Mouse (Mus musculus) limb, embryonic 15.5 days (tissue): ENCODE data around the gene Phldb1. TPM values are rescaled to one million over a fixed set of nuclear protein-coding genes. Genes with fewer than 3 reads are reported as not detected.

Experiments used
- ATAC-seq: fragments of 200-750 bp; cut with Nextera tagmentation; 2 replicates; pipeline ENCODE4 v1.8.0; 2017; ENCODE audit warnings: low read depth, moderate TSS enrichment; ENCODE audit not compliant: insufficient number of reproducible peaks, low FRiP score, low TSS enrichment
- H3K27ac ChIP-seq: fragments of 300-500 bp; sonication (generic); 2 replicates; pipeline ENCODE4 v1.5.1; 2015; ENCODE audit warnings: moderate library complexity, mild to moderate bottlenecking, inconsistent platforms
- H3K27me3 ChIP-seq: fragments of 300-500 bp; sonication (generic); 2 replicates; pipeline ENCODE4 v1.6.1; 2015; ENCODE audit warnings: inconsistent platforms
- H3K36me3 ChIP-seq: fragments of 300-500 bp; sonication (generic); 2 replicates; pipeline ENCODE4 v1.6.1; 2015; ENCODE audit warnings: inconsistent platforms
- H3K4me1 ChIP-seq: fragments of 300-500 bp; sonication (generic); 2 replicates; pipeline ENCODE4 v1.6.1; 2015; ENCODE audit warnings: inconsistent platforms
- H3K4me2 ChIP-seq: fragments of 300-500 bp; sonication (generic); 2 replicates; pipeline ENCODE4 v1.6.1; 2015; ENCODE audit warnings: mild to moderate bottlenecking, inconsistent platforms
- H3K4me3 ChIP-seq: fragments of 300-500 bp; sonication (generic); 2 replicates; pipeline ENCODE4 v1.5.1; 2015; ENCODE audit warnings: mild to moderate bottlenecking, inconsistent platforms
- H3K9ac ChIP-seq: fragments of 300-500 bp; sonication (generic); 2 replicates; pipeline ENCODE4 v1.6.1; 2015; ENCODE audit warnings: inconsistent platforms
- H3K9me3 ChIP-seq: fragments of 300-500 bp; sonication (generic); 2 replicates; pipeline ENCODE4 v1.6.1; 2016; ENCODE audit warnings: inconsistent platforms
- WGBS: fragments of 180-500 bp; shearing (Covaris S2); methylation state at CpG from one replicate; pipeline ENCODE4 v1.1.7; 2015; 5-methylcytosine and 5-hydroxymethylcytosine counted together
- polyA plus RNA-seq: library from polyadenylated mRNA; unstranded; fragments of >200 nt; fragmentation: Nextera tagmentation; extraction: Ambion mirVana; gene quantifications from 2 replicates; pipeline ENCODE4 v1.2.1, GENCODE M21; 2015

Gene Phldb1
- polyA plus RNA-seq, 1 experiment from 2014 or later = 39.2 TPM

DNA sequence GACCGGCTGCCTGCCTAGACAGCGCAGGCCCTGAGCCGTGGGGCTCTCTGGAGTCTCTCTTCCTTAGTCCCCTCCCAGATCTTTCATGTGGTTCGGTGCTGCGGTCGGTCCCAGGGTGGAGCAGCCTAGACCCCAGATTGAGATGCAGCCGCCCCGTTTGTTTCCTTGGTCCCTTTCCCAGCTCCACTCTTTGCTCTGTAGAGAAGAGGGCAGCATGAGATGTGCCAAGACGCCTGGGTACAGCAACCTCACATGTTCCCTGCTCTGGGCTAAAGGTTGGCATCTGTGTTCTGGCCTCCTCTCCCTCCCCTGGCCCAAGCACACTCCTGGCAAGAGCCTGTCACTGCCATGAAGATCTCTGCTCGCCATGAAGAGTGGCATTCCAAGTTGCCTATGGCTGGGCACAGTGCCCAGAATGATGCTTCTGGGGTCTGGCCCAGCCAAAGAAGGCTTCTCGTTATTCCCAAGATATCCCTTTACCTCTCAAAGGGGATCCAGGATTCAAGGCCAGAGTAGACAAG lies 11.4 kb downstream of the Phldb1 start:
- 60% methylated on average over 11 of the region's 11 CpGs for WGBS
- peaks cover 72% of the 10 kb centered on the region for H3K4me1 ChIP-seq

DNA sequence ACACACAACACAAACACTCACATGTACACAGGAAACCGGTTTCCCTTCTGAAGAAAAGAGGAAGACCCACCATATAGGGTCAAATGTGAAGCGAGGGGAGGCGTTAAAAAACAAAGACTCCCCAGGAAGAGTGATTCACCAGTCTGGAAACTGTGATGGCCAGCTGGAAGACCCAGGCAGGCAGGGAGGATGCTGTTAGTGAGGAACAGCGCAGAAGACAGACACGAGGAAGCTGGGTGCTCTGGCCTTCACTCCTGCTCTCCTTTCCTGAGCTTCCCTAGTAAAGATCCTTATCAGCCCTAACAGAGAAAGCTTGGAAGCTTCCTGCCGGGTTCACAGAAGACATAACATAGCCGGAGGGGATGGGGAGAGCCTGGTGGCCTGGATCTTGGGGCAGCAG lies 12.0 kb downstream of the Phldb1 start:
- no peak for ATAC-seq
- peaks cover 72% of the 10 kb centered on the region for H3K4me1 ChIP-seq
- H3K9ac ChIP-seq = no peak overlapping the region

More for the DNA sequence above, 11.4 kb downstream of the Phldb1 start:
- Histone ChIP-seq H3K36me3 (peaks cover 42% of the 10 kb centered on the region), H3K9ac (no peak overlapping the region), H3K4me3 (no peak overlapping the region), H3K4me2 (no peak overlapping the region), H3K27ac (peak overlapping the region; percentile 61; the same call in 1 of the 2 replicates), H3K27me3 (no peaks in the 10 kb centered on the region), H3K9me3 (no peaks in the 10 kb centered on the region)
- ATAC-seq = no peak

DNA sequence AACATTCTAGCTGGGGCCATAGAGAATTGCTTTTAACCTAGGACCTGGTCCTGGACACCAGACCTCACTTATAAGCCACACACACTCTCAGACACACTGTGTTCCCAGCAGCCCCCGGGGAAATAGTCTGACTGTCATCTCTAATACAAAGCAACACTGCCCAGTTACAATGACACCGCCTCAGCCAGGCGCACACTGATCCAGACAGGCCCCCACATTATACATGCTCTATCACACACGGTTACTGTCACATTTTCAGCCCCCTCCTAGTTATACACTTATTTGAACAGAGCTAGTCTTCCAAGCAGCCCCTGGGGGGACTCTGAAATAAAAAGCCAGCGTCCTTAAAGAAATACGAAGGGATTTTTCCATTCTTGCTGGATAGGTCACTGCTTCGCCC lies 12.4 kb downstream of the Phldb1 start:
- 67% methylated on average over 7 of the region's 7 CpGs for WGBS
- H3K4me3 ChIP-seq = no peak overlapping the region
- H3K9ac ChIP-seq = no peak overlapping the region
- no peak overlapping the region for H3K4me2 ChIP-seq
- peaks cover 50% of the 10 kb centered on the region for H3K36me3 ChIP-seq
- H3K9me3 ChIP-seq = no peaks in the 10 kb centered on the region
- H3K4me1 ChIP-seq = peaks cover 72% of the 10 kb centered on the region
- H3K27ac ChIP-seq = 0 out of 2 replicates have a peak overlapping the region, but pooled peaks have one; percentile 61
- no peaks in the 10 kb centered on the region for H3K27me3 ChIP-seq
- no peak for ATAC-seq

More for the DNA sequence above, 12.0 kb downstream of the Phldb1 start:
- WGBS = 46% methylated on average over 7 of the region's 7 CpGs
- no peaks in the 10 kb centered on the region for H3K27me3 ChIP-seq
- H3K9me3 ChIP-seq = no peaks in the 10 kb centered on the region
- H3K27ac ChIP-seq = peak overlapping the region; percentile 61; the same call in 1 of the 2 replicates
- peaks cover 47% of the 10 kb centered on the region for H3K36me3 ChIP-seq
- no peak overlapping the region for H3K4me2 ChIP-seq
- no peak overlapping the region for H3K4me3 ChIP-seq

DNA sequence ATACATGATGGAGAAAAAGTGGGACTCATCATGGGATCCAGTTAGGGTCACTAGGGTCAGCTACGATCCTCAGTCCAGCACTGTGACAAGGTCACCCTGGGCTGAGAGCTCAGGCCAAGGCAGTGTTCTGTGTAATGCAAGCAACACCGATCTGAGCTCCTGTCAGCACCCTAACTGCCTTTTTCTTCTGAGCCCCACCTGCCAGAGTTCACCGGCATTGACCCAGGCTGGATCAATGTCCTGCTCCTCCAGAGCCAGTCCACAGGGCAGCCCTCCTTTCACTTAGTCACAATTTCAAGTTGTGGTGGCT lies 13.2 kb downstream of the Phldb1 start:
- Histone ChIP-seq H3K4me3 (0 out of 2 replicates have a peak overlapping the region, but pooled peaks have one; percentile 57), H3K9ac (no peak overlapping the region), H3K27me3 (no peaks in the 10 kb centered on the region), H3K4me2 (no peak overlapping the region), H3K9me3 (no peaks in the 10 kb centered on the region), H3K36me3 (peaks cover 50% of the 10 kb centered on the region), H3K4me1 (peaks cover 66% of the 10 kb centered on the region), H3K27ac (peak overlapping the region; percentile 71)
- no peak for ATAC-seq
- WGBS = 85% methylated on average over 3 of the region's 3 CpGs

DNA sequence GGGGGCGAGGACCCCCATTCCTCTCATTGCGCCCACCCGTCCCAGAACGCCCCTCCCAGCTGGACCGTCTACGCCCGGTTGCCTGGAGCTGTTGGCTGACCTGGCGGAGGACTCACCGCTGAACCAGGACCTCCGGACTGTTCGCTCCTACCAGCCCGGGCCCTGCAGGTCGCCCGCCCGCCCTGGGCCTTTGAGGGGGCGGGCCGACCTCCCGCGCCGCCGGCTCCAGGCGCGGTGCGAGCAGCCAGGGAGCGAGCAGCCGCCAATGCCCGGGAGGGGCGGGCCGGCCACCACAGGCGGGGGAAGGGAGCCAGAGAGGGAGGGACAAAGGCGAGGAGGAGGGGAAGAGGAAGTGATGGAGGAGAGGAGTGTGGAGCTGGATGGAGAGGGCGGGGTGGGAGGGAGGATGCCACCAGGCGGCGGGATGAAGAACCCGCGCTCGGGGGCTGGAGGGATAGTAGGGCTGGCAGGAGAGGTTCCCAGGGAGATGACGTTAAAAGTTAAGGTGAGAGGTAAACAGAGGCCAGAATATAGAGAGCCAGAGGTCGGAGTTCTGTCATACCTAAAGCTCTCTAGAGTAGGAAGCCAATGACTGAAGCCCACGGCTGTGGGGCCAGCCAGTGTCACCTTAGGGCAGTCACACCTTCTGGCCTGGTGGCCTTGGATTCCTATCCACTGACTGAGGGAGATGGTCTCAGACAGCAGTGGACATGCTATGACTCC lies 13.7 kb downstream of the Phldb1 start:
- Histone ChIP-seq H3K36me3 (peaks cover 50% of the 10 kb centered on the region), H3K9ac (peak overlapping the region; percentile 39), H3K27me3 (no peaks in the 10 kb centered on the region), H3K4me3 (peak overlapping the region; percentile 57), H3K27ac (peak overlapping the region; percentile 71), H3K4me2 (peak overlapping the region; percentile 60), H3K4me1 (peaks cover 61% of the 10 kb centered on the region), H3K9me3 (no peaks in the 10 kb centered on the region)
- ATAC-seq = peak; percentile 78
- under 1% methylated on average over 39 of the region's 40 CpGs for WGBS

DNA sequence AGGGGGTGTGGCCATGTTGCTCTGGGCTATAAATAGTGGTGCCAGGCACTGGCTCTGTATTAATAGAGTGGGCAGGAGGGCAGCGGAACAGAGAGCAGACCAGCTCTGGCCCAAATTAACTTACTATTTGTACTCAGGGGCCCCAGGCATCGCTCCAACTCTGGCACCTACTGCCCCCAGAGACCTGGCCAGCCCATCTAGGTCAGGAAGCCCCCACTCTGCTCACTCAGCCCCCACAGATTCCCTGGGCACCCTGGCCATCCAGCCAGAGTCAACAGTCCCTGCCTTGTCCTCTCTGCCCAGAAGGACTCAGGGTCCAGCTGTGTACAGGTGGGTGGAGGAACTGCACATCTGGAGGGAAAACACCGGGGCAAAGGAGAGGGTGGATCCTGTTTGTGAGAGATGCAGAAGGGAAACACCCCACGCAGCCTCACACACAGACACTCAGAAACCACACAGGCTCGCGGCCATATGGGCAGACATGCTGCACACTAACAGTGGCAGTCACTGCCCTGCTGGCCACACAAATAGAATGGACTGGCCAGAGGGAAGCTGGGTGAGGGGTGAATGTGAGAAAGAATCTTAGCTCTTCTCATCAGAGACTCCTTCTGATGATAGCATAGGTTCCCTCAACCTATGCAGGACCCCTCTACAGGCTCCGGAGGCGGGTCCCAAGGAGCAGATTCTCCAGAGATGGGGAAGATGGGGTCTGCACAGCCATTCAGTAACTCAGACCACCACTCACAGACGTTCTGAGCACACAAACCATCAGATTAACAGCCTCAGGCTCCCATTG lies 14.4 kb downstream of the Phldb1 start:
- no peaks in the 10 kb centered on the region for H3K9me3 ChIP-seq
- H3K4me1 ChIP-seq = peaks cover 55% of the 10 kb centered on the region
- peak overlapping the region; percentile 60 for H3K4me2 ChIP-seq
- no peak for ATAC-seq
- H3K27me3 ChIP-seq = no peaks in the 10 kb centered on the region
- 12% methylated on average over 9 of the region's 9 CpGs for WGBS
- H3K9ac ChIP-seq = peak overlapping the region; percentile 39
- H3K4me3 ChIP-seq = peak overlapping the region; percentile 57
- peak overlapping the region; percentile 71 for H3K27ac ChIP-seq
- peaks cover 52% of the 10 kb centered on the region for H3K36me3 ChIP-seq

DNA sequence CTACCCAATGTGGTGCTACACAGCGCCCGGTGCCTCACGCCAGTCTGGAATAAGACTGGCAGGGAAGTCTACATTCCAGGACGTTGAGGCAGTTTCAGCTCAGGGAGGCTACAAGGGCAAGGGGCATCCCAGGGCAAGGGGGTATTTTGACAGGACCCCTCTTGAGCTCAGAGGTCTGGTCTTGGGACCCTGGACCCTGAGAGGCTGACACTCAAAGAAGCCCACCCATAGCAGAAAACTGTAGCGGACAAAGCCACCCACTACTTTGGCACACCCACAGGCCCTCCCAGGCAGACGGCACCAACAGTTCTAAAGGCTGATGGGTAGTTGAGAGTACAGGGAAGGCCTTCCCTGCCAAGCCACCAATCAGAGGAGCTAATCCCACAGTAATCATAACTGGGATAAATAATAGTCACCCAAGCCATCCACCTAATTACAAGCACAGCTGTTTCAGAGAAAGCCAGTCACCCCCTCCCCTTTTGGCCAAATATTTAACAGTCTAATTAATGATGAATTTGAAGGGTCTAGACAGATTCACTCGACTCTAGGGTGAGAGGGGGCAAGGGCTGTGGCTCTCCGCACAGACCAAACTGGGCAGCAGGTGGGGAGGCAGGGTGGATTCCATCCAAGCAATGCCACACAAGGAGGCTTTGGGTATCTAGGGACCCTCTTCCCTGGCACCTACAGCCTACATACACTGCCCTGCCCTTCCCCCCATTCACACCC lies 15.2 kb downstream of the Phldb1 start:
- Histone ChIP-seq H3K36me3 (peaks cover 54% of the 10 kb centered on the region), H3K9ac (no peak overlapping the region; the same call in 1 of the 2 replicates), H3K27me3 (no peaks in the 10 kb centered on the region), H3K4me3 (peak overlapping the region; percentile 57), H3K27ac (peak overlapping the region; percentile 71; the same call in 1 of the 2 replicates), H3K4me2 (peak overlapping the region; percentile 60), H3K9me3 (no peaks in the 10 kb centered on the region), H3K4me1 (peaks cover 48% of the 10 kb centered on the region)
- ATAC-seq = no peak
- WGBS = 58% methylated on average over 8 of the region's 8 CpGs

DNA sequence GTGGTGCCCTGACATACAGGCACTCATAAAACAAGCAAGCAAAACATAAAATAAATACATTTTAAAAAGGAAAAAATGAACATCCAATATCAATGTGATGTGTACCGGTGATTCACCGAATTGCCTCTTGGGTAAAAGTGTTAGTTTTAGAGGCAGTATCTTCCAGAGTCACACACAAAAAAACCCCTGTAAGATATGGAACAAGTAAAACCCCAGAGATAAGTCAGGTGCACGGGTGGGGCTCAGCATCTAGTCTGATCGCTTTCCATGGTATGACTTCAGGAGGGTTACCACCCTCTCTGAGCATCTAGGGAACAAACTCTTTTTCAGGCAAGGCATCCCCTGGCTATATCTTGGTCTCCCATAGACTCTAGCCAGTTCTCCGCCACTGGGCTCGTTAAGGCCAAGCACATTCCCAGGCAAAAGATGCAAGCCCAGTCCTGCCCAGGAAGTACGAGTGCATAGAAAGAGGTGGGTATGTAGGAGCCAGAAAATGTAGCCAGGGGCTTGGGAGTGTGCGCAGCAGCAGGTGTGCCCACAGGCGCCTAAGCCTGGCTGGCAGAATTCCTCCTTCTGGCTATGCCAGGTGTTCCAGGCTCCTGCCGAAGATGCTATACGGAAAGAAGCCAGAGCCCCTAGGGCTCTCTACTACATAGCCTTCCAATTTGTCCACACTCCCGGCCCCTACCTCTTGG lies 15.9 kb downstream of the Phldb1 start:
- Histone ChIP-seq H3K27me3 (no peaks in the 10 kb centered on the region), H3K27ac (0 out of 2 replicates have a peak overlapping the region, but pooled peaks have one; percentile 0), H3K9ac (no peak overlapping the region), H3K4me2 (no peak overlapping the region), H3K36me3 (peaks cover 55% of the 10 kb centered on the region), H3K4me3 (no peak overlapping the region), H3K9me3 (no peaks in the 10 kb centered on the region), H3K4me1 (peaks cover 40% of the 10 kb centered on the region)
- 63% methylated on average over 12 of the region's 12 CpGs for WGBS
- ATAC-seq = no peak

DNA sequence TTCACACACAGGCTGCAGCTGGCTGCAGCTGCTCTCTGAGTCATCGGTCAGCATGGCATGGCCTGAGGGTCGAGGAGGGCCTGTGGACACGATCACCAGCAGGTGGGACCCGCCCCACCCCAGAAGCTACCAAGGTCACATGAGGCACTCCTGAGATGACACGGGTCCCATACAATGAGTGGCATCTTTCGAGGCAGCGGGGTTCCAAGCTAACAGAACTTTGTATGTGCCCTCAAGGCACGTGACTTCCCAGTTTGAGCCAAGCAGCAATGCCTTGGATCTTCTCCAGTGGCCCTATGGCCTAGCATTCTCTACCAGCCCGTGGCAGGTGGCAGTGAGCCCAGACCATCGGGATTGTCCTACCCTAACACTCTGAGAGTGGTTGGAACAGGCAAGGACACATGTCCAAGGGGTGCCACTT lies 17.2 kb downstream of the Phldb1 start:
- Histone ChIP-seq H3K36me3 (peaks cover 59% of the 10 kb centered on the region), H3K4me3 (no peak overlapping the region), H3K9me3 (no peaks in the 10 kb centered on the region), H3K4me2 (no peak overlapping the region), H3K9ac (no peak overlapping the region), H3K27me3 (no peaks in the 10 kb centered on the region), H3K27ac (no peak overlapping the region), H3K4me1 (peaks cover 38% of the 10 kb centered on the region)
- 79% methylated on average over 10 of the region's 10 CpGs for WGBS
- ATAC-seq = no peak

DNA sequence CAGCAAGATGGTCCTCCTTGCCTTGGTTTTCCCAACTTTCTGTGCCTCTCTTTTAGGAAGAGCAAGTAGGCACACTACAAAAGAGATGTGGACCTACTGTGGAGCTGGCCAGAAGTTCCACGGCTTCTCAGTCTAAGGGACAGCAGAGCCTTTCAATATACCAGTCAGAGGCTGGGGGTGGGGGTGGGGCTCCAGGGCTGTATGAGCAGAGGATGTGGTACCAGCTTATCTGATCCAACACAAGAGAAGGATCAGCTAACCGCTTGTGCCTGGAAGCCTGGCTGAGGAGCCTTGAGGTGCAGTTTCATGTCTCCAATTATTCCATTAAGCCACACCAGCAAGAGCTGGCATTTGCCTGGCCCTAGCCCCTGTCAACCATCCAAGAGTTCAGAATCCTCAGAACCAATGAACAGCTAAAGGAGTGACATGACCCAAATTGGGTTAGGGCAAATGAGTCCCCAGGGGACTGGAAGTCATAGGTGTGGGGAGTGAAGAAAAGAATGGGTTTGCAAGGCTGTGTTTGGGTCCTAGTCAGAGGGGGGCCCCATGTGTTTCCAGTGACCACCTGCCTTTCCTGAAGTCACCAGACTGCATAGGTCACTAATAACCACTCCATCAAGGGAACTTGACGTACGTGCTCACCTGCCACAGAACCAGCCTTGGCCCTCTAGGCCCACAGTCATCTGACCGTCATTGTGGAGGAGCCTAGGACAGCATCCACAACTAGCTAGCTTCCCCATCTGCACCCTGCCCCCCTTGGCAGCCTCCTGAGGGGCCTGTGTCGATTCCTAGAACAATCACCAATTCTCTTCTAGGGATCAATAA lies 17.8 kb downstream of the Phldb1 start:
- Histone ChIP-seq H3K9me3 (no peaks in the 10 kb centered on the region), H3K4me2 (no peak overlapping the region), H3K4me3 (no peak overlapping the region), H3K27me3 (no peaks in the 10 kb centered on the region), H3K36me3 (peaks cover 61% of the 10 kb centered on the region), H3K27ac (no peak overlapping the region), H3K9ac (no peak overlapping the region), H3K4me1 (peaks cover 42% of the 10 kb centered on the region)
- 81% methylated on average over 6 of the region's 6 CpGs for WGBS
- no peak for ATAC-seq
